Mouse (Mus musculus) hindbrain, embryonic 13.5 days (tissue): ENCODE results near the gene Arih2. TPM values are rescaled to one million over a fixed set of nuclear protein-coding genes. Genes with fewer than 3 reads are reported as not detected.
"Not testable (repeated sequence)": the region's sequence is repeated elsewhere in the genome, so short reads cannot be mapped to it uniquely, and the experiment has no call there.

ENCODE experiments used
- ATAC-seq: fragments of 200-750 bp; cut with Nextera tagmentation; 2 replicates; pipeline ENCODE4 v1.8.0; 2017; ENCODE audit warnings: moderate TSS enrichment; ENCODE audit not compliant: low FRiP score
- H3K27ac ChIP-seq: fragments of 300-500 bp; sonication (generic); 2 replicates; pipeline ENCODE4 v1.5.1; 2015; ENCODE audit warnings: inconsistent platforms, mild to moderate bottlenecking, moderate library complexity
- H3K27me3 ChIP-seq: fragments of 300-500 bp; sonication (generic); 2 replicates; pipeline ENCODE4 v1.6.1; 2015; ENCODE audit warnings: mild to moderate bottlenecking, inconsistent platforms
- H3K36me3 ChIP-seq: fragments of 300-500 bp; sonication (generic); 2 replicates; pipeline ENCODE4 v1.6.1; 2015; ENCODE audit warnings: mild to moderate bottlenecking, inconsistent platforms
- H3K4me1 ChIP-seq: fragments of 300-500 bp; sonication (generic); replicated peaks from 2 replicates; pipeline ENCODE4 v1.6.1; 2015; ENCODE audit warnings: inconsistent platforms
- H3K4me2 ChIP-seq: fragments of 300-500 bp; sonication (generic); 2 replicates; pipeline ENCODE4 v1.6.1; 2015; ENCODE audit warnings: inconsistent platforms, mild to moderate bottlenecking, moderate library complexity
- H3K4me3 ChIP-seq: fragments of 300-500 bp; sonication (generic); 2 replicates; pipeline ENCODE4 v1.5.1; 2015; ENCODE audit warnings: mild to moderate bottlenecking, inconsistent platforms
- H3K9ac ChIP-seq: fragments of 300-500 bp; sonication (generic); 2 replicates; pipeline ENCODE4 v1.6.1; 2015; ENCODE audit warnings: mild to moderate bottlenecking, inconsistent platforms
- H3K9me3 ChIP-seq: fragments of 300-500 bp; sonication (generic); 2 replicates; pipeline ENCODE4 v1.6.1; 2016; ENCODE audit warnings: inconsistent platforms
- WGBS: fragments of 180-500 bp; shearing (Covaris S2); methylation state at CpG from one replicate; pipeline ENCODE4 v1.1.7; 2015; 5-methylcytosine and 5-hydroxymethylcytosine counted together
- polyA plus RNA-seq: library from polyadenylated mRNA; unstranded; fragments of >200 nt; fragmentation: Nextera tagmentation; extraction: Ambion mirVana; gene quantifications from 2 replicates; pipeline ENCODE4 v1.2.1, GENCODE M21; 2015

Gene Arih2
- polyA plus RNA-seq, 1 experiment from 2014 or later = 47.3 TPM

DNA sequence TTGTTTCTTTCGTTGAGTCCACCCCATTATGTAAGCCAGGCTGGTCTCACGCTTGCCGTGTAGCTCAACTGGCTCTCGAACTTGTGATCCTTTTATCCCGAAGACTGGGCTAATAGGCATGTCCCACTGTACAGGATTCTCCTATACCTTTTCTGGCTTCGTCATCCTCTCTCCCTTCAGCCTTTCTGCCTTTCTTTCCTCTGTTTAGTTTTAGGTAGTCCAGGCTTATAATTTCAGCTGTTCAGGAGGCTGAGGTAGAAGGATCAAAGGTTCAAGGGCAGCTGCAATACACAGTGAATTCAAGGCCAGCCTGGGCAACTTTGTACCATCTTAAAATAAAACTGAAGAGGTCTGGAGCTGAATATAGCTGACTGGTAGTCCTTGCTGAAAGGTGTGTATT lies 38.0 kb upstream of the Arih2 start:
- peaks cover 27% of the 10 kb centered on the region for H3K4me1 ChIP-seq
- no peak overlapping the region for H3K9ac ChIP-seq
- 74% methylated on average over 6 of the region's 6 CpGs for WGBS
- peaks cover 30% of the 10 kb centered on the region for H3K36me3 ChIP-seq
- H3K27me3 ChIP-seq = peaks cover 5% of the 10 kb centered on the region; the same call in 1 of the 2 replicates
- no peak overlapping the region for H3K4me3 ChIP-seq
- H3K4me2 ChIP-seq = no peak overlapping the region
- no peak overlapping the region for H3K27ac ChIP-seq
- H3K9me3 ChIP-seq = no peaks in the 10 kb centered on the region
- ATAC-seq = no peak

DNA sequence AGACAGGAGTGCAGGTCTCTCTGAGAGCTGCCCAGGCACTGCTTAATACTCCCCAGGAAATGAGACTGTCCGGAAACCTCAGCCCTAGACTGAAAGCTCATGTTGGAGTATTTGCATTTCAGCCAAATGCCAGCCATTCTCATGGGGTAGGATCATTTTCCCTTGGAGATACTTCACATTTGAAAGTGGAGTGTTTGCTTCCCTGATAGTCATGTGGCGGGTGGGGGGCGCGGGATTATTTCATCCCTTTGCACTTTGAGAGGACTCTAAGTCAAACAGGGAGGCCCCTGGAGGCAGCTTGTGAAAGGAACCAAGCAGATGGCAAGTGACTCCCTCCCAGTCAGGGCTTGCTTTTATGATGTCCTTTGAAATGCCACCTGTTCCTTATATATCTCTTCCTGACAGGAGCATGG lies 37.3 kb upstream of the Arih2 start:
- no peak overlapping the region for H3K27ac ChIP-seq
- H3K9me3 ChIP-seq = no peaks in the 10 kb centered on the region
- no peak for ATAC-seq
- no peak overlapping the region for H3K4me2 ChIP-seq
- no peak overlapping the region for H3K4me3 ChIP-seq
- H3K27me3 ChIP-seq = peaks cover 5% of the 10 kb centered on the region; the same call in 1 of the 2 replicates
- WGBS = 27% methylated on average over 4 of the region's 4 CpGs
- H3K9ac ChIP-seq = peak overlapping the region; percentile 39; the same call in 1 of the 2 replicates
- H3K4me1 ChIP-seq = peaks cover 24% of the 10 kb centered on the region
- peaks cover 34% of the 10 kb centered on the region for H3K36me3 ChIP-seq

DNA sequence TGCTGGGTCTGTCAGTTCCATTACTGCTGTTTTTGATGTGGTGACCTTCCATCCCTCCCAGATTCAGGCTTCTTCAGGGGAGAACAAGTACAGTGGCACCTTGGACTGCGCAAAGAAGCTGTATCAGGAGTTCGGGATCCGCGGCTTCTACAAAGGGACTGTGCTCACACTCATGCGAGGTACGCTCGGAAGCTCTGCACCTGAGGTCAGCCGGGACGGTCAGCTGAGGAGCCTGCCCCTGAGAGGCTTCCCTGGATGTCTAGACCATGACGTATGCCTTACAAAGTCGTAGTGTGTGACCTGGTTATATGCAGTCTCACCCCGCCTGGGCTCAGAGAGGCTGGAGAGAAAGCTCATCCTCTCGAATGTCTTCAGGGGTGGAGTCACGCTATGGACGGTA lies 30.8 kb upstream of the Arih2 start:
- H3K36me3 ChIP-seq = peaks cover 69% of the 10 kb centered on the region
- no peak overlapping the region for H3K4me3 ChIP-seq
- ATAC-seq = no peak
- H3K9ac ChIP-seq = no peak overlapping the region
- H3K4me2 ChIP-seq = no peak overlapping the region
- 92% methylated on average over 15 of the region's 15 CpGs for WGBS
- no peaks in the 10 kb centered on the region for H3K4me1 ChIP-seq
- H3K27me3 ChIP-seq = no peaks in the 10 kb centered on the region
- H3K9me3 ChIP-seq = no peaks in the 10 kb centered on the region
- no peak overlapping the region for H3K27ac ChIP-seq

DNA sequence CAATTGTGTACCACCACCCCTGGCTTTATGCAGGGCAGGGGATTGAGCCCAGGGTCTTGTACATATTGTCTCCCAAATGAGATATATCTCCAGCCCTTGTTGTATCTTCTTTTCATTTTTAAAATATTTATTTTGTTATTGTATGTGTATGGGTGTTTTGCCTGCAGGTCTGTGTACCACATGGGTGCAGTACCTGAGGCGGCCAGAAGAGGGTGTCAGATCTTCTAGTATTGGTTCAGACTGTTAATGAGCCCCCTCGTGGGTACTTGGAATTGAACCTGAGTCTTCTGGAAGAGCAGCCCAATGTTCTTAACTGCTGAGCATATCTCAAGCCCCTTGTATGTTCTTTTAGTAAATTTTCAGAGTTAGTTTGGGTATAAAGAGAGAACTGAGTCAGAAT lies 24.0 kb upstream of the Arih2 start:
- H3K4me1 ChIP-seq = no peaks in the 10 kb centered on the region
- no peak overlapping the region for H3K27ac ChIP-seq
- no peak for ATAC-seq
- H3K4me2 ChIP-seq = no peak overlapping the region
- H3K4me3 ChIP-seq = no peak overlapping the region
- no peaks in the 10 kb centered on the region for H3K9me3 ChIP-seq
- no peak overlapping the region for H3K9ac ChIP-seq
- H3K36me3 ChIP-seq = peaks cover 63% of the 10 kb centered on the region
- 54% methylated on average over 2 of the region's 2 CpGs for WGBS
- no peaks in the 10 kb centered on the region for H3K27me3 ChIP-seq

DNA sequence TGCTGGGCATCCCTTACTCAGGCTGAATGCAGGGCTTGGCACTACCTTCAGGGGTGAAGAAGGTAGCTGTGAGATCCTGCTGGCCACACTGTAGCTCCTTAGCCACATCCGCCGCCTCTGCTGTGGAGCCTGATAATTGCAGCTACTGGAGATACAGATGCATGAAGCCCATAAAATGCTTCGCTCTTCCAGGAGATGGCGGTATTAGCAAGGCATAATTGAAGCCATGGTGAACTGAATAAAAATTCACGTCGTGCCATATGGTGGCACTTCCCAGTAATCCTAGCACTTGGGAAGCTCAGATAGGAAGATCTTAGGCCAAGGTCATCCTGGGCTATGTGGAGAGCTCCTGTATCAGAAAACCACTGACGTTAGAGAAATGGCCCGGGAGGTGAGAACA lies 20.7 kb upstream of the Arih2 start:
- Histone ChIP-seq H3K4me3 (no peak overlapping the region), H3K4me2 (no peak overlapping the region), H3K9ac (no peak overlapping the region), H3K9me3 (no peaks in the 10 kb centered on the region), H3K27me3 (no peaks in the 10 kb centered on the region), H3K36me3 (peaks cover 59% of the 10 kb centered on the region), H3K4me1 (no peaks in the 10 kb centered on the region), H3K27ac (no peak overlapping the region)
- WGBS = 60% methylated on average over 8 of the region's 8 CpGs
- no peak for ATAC-seq

DNA sequence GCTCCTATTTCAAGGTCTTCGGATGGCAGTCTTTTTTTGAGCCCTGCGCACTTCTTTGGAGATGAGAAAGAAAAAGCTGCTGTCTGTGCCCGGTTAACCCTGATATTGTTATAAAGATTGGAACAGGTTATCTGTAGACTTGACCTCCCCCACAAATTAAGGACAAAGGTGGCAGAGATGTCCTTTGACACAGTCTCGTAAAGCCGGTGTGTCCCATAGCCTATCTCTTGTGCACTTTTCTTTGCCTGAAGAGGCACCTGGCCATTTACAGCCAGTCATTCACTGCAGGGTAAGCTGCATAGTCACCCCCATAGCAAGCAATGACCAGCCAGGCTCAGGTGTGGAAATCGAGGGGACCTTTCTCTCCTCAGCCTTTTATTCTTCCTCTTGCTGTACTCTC lies 13.5 kb upstream of the Arih2 start:
- H3K4me3 ChIP-seq = peak overlapping the region; percentile 67
- no peaks in the 10 kb centered on the region for H3K9me3 ChIP-seq
- ATAC-seq = no peak
- peaks cover 10% of the 10 kb centered on the region; the same call in 1 of the 2 replicates for H3K36me3 ChIP-seq
- peak overlapping the region; percentile 75 for H3K9ac ChIP-seq
- H3K4me1 ChIP-seq = peaks cover 13% of the 10 kb centered on the region
- WGBS = 48% methylated on average over 6 of the region's 6 CpGs
- H3K27ac ChIP-seq = no peak overlapping the region
- H3K4me2 ChIP-seq = peak overlapping the region; percentile 70
- H3K27me3 ChIP-seq = no peaks in the 10 kb centered on the region

DNA sequence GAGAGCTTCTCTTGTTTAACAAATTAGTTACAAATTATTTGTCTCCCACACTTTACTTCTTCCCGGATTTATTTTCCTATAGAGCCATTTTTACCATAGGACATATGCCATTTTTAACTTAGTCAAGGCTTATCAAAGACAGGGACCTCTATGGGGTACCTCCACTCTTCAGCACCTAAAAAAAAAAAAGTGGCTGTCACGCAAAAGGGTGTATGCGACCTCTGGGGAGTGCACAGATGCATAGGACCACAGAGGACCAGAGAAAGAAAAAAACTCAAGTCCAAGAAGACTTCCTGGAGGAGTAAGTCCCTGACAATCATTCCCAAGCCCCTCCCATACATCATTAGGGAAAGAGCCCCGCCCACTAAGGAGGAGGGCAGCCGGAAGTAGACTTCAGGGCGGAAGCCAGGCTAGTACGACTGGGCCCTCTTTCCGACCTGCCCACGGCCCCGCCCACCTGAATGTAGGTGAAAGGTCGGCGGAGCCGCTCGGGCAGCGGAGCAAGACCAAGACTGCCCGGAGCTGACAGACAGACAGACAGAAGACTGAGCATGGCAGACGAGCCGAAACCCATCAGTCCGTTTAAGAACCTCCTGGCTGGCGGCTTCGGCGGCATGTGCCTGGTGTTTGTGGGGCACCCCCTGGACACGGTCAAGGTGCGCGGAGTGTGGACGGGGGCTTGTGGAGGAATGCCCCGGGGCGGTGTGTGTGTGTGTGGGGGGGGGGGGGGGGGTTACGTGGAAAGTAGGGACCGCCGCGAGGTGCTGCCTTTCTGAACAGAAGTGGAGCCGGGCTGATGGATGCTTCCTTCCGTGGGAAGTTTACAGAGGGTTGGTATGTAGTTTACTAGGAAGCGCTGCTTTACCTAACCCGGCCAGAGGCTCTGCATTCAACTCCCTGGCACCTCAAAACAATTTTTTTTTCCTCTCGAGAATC lies 12.8 kb upstream of the Arih2 start, which contains the start of gene Slc25a20:
TSS of gene Slc25a20 (plus strand) at position 412 of the 936 bp plus-strand sequence.
- 3% methylated on average over 35 of the region's 37 CpGs for whole genome bisulfite sequencing
- H3K9ac ChIP-seq = peak within 1 kb of the TSS; percentile 75
- H3K4me1 ChIP-seq = peaks cover 13% of the 10 kb centered on the region
- no peak within 1 kb of the TSS for H3K27ac ChIP-seq
- H3K9me3 ChIP-seq = no peaks in the 10 kb centered on the region
- peaks cover 5% of the 10 kb centered on the region; the same call in 1 of the 2 replicates for H3K36me3 ChIP-seq
- H3K4me2 ChIP-seq = peak within 1 kb of the TSS; percentile 70
- H3K27me3 ChIP-seq = no peaks in the 10 kb centered on the region
- peak; percentile 88 for ATAC-seq
- H3K4me3 ChIP-seq = peak within 1 kb of the TSS; percentile 67

DNA sequence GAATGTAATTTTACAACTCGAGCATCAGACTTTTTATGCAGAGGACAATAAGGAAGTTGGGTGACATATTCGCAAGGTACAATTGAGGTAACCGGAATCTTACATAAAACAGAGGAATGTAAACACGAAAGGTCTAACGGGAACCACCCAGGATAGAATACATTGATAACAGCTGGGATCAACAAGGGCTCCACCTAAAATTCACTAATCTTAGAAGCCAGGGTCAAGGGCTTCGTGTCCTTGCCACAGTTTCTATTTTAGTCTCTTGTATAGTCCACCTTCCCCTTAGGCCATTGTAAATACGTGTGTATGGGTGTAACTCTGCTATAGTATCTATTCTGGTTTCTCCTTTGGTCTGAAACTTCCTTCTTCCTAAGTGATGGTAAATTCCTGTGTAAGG lies 6.7 kb upstream of the Arih2 start:
- not testable (repeated sequence) for H3K27ac ChIP-seq, H3K4me1 ChIP-seq, H3K4me3 ChIP-seq, H3K9ac ChIP-seq, H3K27me3 ChIP-seq, H3K4me2 ChIP-seq, H3K9me3 ChIP-seq, ATAC-seq, H3K36me3 ChIP-seq
- WGBS = 88% methylated on average over 7 of the region's 7 CpGs

DNA sequence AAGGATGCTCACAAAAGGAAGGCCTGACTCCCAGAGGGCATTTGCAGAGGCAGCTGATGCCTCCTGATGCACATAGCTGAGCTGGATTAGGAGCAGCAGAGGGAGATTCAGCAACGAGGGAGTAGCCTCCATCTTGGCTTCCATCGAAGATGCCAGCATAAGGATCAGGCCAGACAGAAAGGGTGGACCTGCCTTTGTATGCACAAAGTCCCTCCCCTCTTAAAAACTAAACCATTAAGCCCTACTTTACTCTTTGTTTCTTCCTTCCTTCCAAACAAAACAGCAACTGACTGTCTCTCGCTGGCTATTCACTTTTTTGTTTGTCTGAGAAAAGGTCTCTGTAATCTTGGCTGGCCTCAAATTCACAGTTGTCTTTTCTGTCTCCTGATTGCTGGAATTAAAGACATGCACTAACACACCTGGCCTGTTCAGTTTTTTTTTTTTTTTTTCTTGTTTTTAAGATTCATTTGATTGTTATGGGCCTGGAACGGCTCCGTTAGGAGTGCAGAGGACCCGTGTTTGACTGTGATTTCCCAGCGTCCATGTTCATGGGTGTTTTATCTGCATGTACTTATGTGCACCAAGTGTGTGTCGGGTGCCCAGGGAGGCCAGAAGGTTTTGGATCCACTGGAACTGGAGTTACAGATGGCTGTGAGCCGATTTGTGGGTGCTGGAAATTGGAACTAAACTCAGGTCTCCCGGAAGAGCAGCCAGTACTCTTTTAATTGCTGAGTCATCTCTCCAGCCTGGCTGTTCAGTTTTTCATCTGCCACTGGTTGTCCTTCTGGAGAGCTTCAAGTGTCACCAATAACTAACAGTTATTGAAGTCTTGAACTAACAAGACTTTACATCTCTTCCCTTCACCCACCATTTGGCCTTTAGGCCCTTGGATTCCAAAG lies 5.6 kb upstream of the Arih2 start:
- Histone ChIP-seq H3K27ac (no peak overlapping the region), H3K4me3 (no peak overlapping the region), H3K9ac (no peak overlapping the region), H3K4me2 (no peak overlapping the region), H3K36me3 (no peaks in the 10 kb centered on the region), H3K27me3 (no peaks in the 10 kb centered on the region), H3K4me1 (peaks cover 5% of the 10 kb centered on the region), H3K9me3 (no peaks in the 10 kb centered on the region)
- 83% methylated on average over 10 of the region's 10 CpGs for WGBS
- no peak for ATAC-seq

DNA sequence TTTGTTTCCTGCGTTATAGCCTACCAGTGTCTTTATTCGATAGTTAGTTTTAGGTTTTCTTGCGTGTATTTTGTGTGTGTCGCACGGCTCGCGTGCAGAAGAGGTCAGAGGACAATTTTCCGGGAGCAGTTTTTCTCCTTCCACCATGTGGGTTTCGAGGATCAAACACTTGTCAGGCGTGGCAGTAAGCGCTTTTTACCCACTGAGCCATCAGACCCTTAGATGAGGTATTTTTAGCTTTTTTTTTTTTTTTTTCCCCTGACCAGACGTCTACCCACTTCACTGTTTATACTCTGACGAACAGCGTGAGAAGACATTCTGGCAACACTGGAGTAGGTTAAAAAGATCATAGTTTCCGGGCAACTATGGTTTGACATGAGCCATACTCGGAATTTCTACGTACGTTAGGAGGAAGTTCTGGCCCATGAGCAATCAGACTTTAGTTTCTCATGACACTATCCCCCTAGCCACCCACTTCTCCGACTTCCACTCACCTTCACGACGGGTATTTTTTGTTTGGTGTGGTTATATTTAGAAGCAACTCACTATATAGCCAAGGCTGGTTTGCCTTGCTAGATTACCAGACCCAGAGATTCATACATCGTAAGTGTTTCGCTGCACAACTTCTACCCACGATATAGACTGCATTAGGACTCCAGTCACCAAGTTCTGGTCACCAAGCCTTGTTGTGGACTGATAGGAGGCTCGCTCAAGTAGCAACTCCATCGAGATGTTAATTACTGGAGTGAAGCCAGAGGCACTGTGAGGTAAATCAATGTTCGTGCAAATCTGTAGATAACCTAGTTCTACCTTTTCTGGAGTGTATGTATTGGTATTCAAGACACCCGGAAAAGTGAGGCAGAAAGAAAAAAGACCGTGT lies 615 bp upstream of the Arih2 start:
- H3K4me2 ChIP-seq = peak overlapping the region; percentile 94
- H3K9ac ChIP-seq = peak overlapping the region; percentile 96
- peak; percentile 43 for ATAC-seq
- no peaks in the 10 kb centered on the region for H3K27me3 ChIP-seq
- H3K27ac ChIP-seq = peak overlapping the region; percentile 88
- H3K36me3 ChIP-seq = 0 out of 2 replicates have a peak, but pooled peaks cover 3% of the 10 kb centered on the region
- peak overlapping the region; percentile 100 for H3K4me3 ChIP-seq
- 35% methylated on average over 29 of the region's 29 CpGs for WGBS
- H3K9me3 ChIP-seq = no peaks in the 10 kb centered on the region
- peaks cover 25% of the 10 kb centered on the region for H3K4me1 ChIP-seq

DNA sequence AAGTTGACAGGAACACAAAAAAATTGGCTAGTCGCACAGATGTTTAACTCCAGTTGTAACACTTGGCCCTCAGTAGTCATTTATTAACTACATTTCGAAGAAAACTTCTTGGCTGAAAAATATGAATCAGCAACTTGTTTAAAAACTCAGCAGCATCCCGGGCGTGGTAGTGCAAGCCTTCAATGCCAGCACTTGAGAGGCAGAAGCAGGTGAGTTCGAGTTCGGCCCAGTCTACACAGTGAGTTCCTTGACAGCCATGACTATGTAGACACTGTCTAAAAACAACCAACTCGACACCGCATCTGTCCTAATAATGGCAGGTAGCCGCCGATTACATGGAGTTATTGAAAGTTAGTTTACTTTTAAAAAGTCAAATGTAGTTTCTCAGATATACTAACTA lies 1.0 kb downstream of the Arih2 start:
- H3K36me3 ChIP-seq = peaks cover 7% of the 10 kb centered on the region; the same call in 1 of the 2 replicates
- no peak overlapping the region for H3K27ac ChIP-seq
- peak overlapping the region; percentile 96 for H3K9ac ChIP-seq
- ATAC-seq = no peak
- H3K9me3 ChIP-seq = no peaks in the 10 kb centered on the region
- peaks cover 25% of the 10 kb centered on the region for H3K4me1 ChIP-seq
- peak overlapping the region; percentile 100 for H3K4me3 ChIP-seq
- 46% methylated on average over 10 of the region's 10 CpGs for WGBS
- H3K4me2 ChIP-seq = peak overlapping the region; percentile 94
- no peaks in the 10 kb centered on the region for H3K27me3 ChIP-seq
